8 mouse cellular contexts compared by ENCODE assay signal in the genomic region with DNA sequence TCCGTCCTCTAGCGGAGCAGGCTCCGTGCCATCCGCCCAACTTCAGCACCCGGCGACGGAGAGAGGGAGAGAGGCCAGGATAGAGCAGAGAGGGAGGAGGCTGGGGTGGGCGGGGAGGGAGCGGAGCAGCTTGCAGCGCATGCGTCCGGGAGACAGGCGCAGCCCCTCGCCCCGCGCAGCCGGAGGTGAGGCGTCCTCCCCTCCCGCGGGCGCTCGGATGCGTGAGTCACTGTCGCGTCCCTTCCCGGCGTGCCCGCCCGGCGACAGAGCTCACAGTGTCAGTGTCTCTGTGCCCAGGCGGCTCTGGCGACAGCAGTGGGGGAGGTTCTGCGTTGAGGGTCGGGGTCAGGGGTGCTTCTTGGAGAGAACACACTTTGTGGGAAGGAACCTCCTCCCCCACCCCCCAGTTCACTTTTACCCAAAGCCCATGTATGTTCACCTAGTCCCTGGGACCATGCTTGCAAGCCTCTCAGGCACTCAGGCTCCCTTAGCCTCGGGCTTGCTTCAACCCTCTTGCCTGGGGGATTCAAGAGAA. TPM values are rescaled to one million over a fixed set of nuclear protein-coding genes. Genes with fewer than 3 reads are reported as not detected.
A peak's percentile ranks its signal among the peaks of the same experiment; 100 is the strongest.
DNase-seq lines count a peak whose midpoint lies in the region; ATAC-seq and TF ChIP-seq lines count a peak whose summit lies in the region.

A gene (minus strand): TSS at position 107 of the 535 bp plus-strand sequence.

- H3K9me3 ChIP-seq in E14TG2a.4 (ENCODE audit: low read length): no peaks in the 10 kb centered on the region
- H3K9me3 ChIP-seq in embryonic facial prominence, embryonic 14.5 days (ENCODE audit: control insufficient read depth, low read length): no peaks in the 10 kb centered on the region
- H3K9me3 ChIP-seq in heart, embryonic 12.5 days (replicated peaks): no peaks in the 10 kb centered on the region
- no peaks in the 10 kb centered on the region for H3K9me3 ChIP-seq in lung, embryonic 16.5 days (ENCODE audit: control insufficient read depth, low read length)

- H3K9ac ChIP-seq in embryonic facial prominence, embryonic 14.5 days (ENCODE audit: low read depth, low read length): peak within 1 kb of the TSS; percentile 64
- H3K9ac ChIP-seq in heart, embryonic 12.5 days: peak within 1 kb of the TSS; percentile 76
- peak within 1 kb of the TSS; percentile 61 for H3K9ac ChIP-seq in lung, embryonic 16.5 days (ENCODE audit: low read length)

- peak; percentile 96 for ATAC-seq in embryonic facial prominence, embryonic 14.5 days (ENCODE audit: low read depth)
- peak; percentile 82 for ATAC-seq in heart, embryonic 12.5 days (ENCODE audit: insufficient number of reproducible peaks, low FRiP score)
- peak; percentile 93 for ATAC-seq in lung, embryonic 16.5 days (ENCODE audit: low read depth)
- no peak for ATAC-seq in activated CD4-positive, CD25-positive, alpha-beta regulatory T cell, adult 4 months

- H3K4me3 ChIP-seq in E14TG2a.4 (replicated peaks; ENCODE audit: low read length): peak within 1 kb of the TSS; percentile 87
- peak within 1 kb of the TSS; percentile 61 for H3K4me3 ChIP-seq in embryonic facial prominence, embryonic 14.5 days (ENCODE audit: low read depth, low read length)
- H3K4me3 ChIP-seq in heart, embryonic 12.5 days: peak within 1 kb of the TSS; percentile 78
- peak within 1 kb of the TSS; percentile 54 for H3K4me3 ChIP-seq in lung, embryonic 16.5 days (ENCODE audit: low read length)

- H3K4me1 ChIP-seq in E14TG2a.4 (replicated peaks; ENCODE audit: low read depth, low read length): peaks cover 18% of the 10 kb centered on the region
- H3K4me1 ChIP-seq in embryonic facial prominence, embryonic 14.5 days (ENCODE audit: control insufficient read depth, insufficient read depth, low read length): peaks cover 5% of the 10 kb centered on the region; the same call in 1 of the 2 replicates
- peaks cover 16% of the 10 kb centered on the region for H3K4me1 ChIP-seq in heart, embryonic 12.5 days (replicated peaks)
- H3K4me1 ChIP-seq in lung, embryonic 16.5 days (replicated peaks; ENCODE audit: control insufficient read depth, insufficient read depth, low read length): no peaks in the 10 kb centered on the region

- TF ChIP-seq CTCF in E14TG2a.4 (conservative IDR thresholded peaks at IDR 0.05; ENCODE audit: low read length): no peak

- H3K27me3 ChIP-seq in E14TG2a.4 (ENCODE audit: insufficient read depth, low read length): peaks cover 50% of the 10 kb centered on the region
- H3K27me3 ChIP-seq in embryonic facial prominence, embryonic 14.5 days (replicated peaks; ENCODE audit: control insufficient read depth, insufficient read depth, low read length): peaks cover 20% of the 10 kb centered on the region
- H3K27me3 ChIP-seq in heart, embryonic 12.5 days (replicated peaks): peaks cover 9% of the 10 kb centered on the region
- peaks cover 14% of the 10 kb centered on the region; the same call in 1 of the 2 replicates for H3K27me3 ChIP-seq in lung, embryonic 16.5 days (ENCODE audit: control insufficient read depth, insufficient read depth, low read depth, low read length)

- WGBS in embryonic facial prominence, embryonic 14.5 days: 0% methylated on average over 11 of the region's 35 CpGs
- WGBS in heart, embryonic 12.5 days: 0% methylated on average over 32 of the region's 35 CpGs
- under 1% methylated on average over 27 of the region's 35 CpGs for WGBS in lung, embryonic 16.5 days

- H3K36me3 ChIP-seq in E14TG2a.4 (ENCODE audit: insufficient read depth, low read length): no peaks in the 10 kb centered on the region
- no peaks in the 10 kb centered on the region for H3K36me3 ChIP-seq in embryonic facial prominence, embryonic 14.5 days (ENCODE audit: control insufficient read depth, insufficient read depth, low read length)
- no peaks in the 10 kb centered on the region for H3K36me3 ChIP-seq in heart, embryonic 12.5 days
- no peaks in the 10 kb centered on the region for H3K36me3 ChIP-seq in lung, embryonic 16.5 days (ENCODE audit: control insufficient read depth, insufficient read depth, low read length)

- DNase-seq in adrenal gland, postnatal 36 days: peak; percentile 66 to 68
- DNase-seq in embryonic facial prominence, embryonic 14.5 days (ENCODE audit: low spot score): peak; percentile 85
- DNase-seq in layer of hippocampus, adult 9-11 months: peak; percentile 57
- DNase-seq in right cerebral cortex, postnatal 10 days (ENCODE audit: low spot score in 2 of 2): peak; percentile 82 to 86

- no peak within 1 kb of the TSS for H3K27ac ChIP-seq in embryonic facial prominence, embryonic 14.5 days (replicated peaks; ENCODE audit: low read depth, low read length)
- no peak within 1 kb of the TSS for H3K27ac ChIP-seq in heart, embryonic 12.5 days (ENCODE audit: poor library complexity, severe bottlenecking)
- no peak within 1 kb of the TSS for H3K27ac ChIP-seq in lung, embryonic 16.5 days (ENCODE audit: low read length)

- H3K4me2 ChIP-seq in embryonic facial prominence, embryonic 14.5 days (ENCODE audit: low read depth, low read length): peak within 1 kb of the TSS; percentile 99
- peak within 1 kb of the TSS; percentile 100 for H3K4me2 ChIP-seq in heart, embryonic 12.5 days
- H3K4me2 ChIP-seq in lung, embryonic 16.5 days (ENCODE audit: low read depth, low read length): peak within 1 kb of the TSS; percentile 93

RNA-seq across cellular contexts. Expression of the gene that starts here (rescaled TPM):
- 1 to 10 TPM in 1 of 2 experiments, under 1 TPM in 1; 0.89 to 1.0 TPM for total RNA-seq in adrenal gland, postnatal 36 days (2021)
- 1.8 and 2.1 TPM in 2 replicates for polyA plus RNA-seq in embryonic facial prominence, embryonic 14.5 days (2014; fragmentation: Nextera tagmentation; extraction: Ambion mirVana)
- polyA plus RNA-seq in heart, embryonic 12.5 days (2016; fragmentation: Nextera tagmentation; extraction: Ambion mirVana): 0.80 and 1.3 TPM in 2 replicates
- 0.80 and 0.87 TPM in 2 replicates for polyA plus RNA-seq in lung, embryonic 16.5 days (2015; fragmentation: Nextera tagmentation; extraction: Ambion mirVana)
- not detected for polyA plus RNA-seq in activated CD4-positive, CD25-positive, alpha-beta regulatory T cell, adult 4 months (2017; shearing (Covaris generic))

Comparison
In these comparisons a context has a peak if more than half of its experiments do, and no peak if none do; other contexts are left out.
1. Peak in ATAC-seq, H3K4me3 ChIP-seq, H3K9ac ChIP-seq and H3K4me2 ChIP-seq in lung, embryonic 16.5 days; RNA of the gene not detected or under 1 TPM.